Mouse (Mus musculus): ENCODE results near the gene Coq7. TPM values are rescaled to one million over a fixed set of nuclear protein-coding genes. Genes with fewer than 3 reads are reported as not detected.

Coq7 gene
- total and polyA plus RNA-seq, 3 experiments = 59.5 to 66.2 TPM; not detected in 1

- Histone ChIP-seq H3K9ac (ENCODE audit: control insufficient read depth, low read depth, low read length, poor library complexity, severe bottlenecking) (peak overlapping the region; percentile 94), H3K4me1 (ENCODE audit: control insufficient read depth in 1 of 2, insufficient read depth in 2 of 2, low read length in 2 of 2) (peaks cover 0 to 10% of the 10 kb centered on the region in 2 experiments), H3K79me2 (ENCODE audit: control insufficient read depth, insufficient read depth, low read length, poor library complexity) (peaks cover 27% of the 10 kb centered on the region), H3K27ac (ENCODE audit: control insufficient read depth, low read depth, low read length) (peak overlapping the region; percentile 5), H3K27me3 (ENCODE audit: control insufficient read depth in 1 of 2, insufficient read depth in 2 of 2, low read length in 2 of 2) (no peaks in the 10 kb centered on the region), H3K9me3 (replicated peaks; ENCODE audit: insufficient read depth, low read length) (no peaks in the 10 kb centered on the region), H3K36me3 (ENCODE audit: control insufficient read depth in 1 of 2, insufficient read depth in 2 of 2, low read length in 2 of 2) (peaks cover 0 to 13% of the 10 kb centered on the region in 2 experiments; a peak in 1 of 4 replicates), H3K4me3 (ENCODE audit: control insufficient read depth in 1 of 2, insufficient read depth in 1 of 2, low read depth in 2 of 2, low read length in 2 of 2) (peak overlapping the region; percentile 82 to 99)
- no peak for DNase-seq (ENCODE audit: low read depth, low spot score)
- TF ChIP-seq TBP (IDR thresholded peaks at IDR 0.05; ENCODE audit: low read depth, low read length) (0 out of 2 replicates have a peak, but pooled peaks have one; percentile 15), ZKSCAN1 (IDR thresholded peaks at IDR 0.05; ENCODE audit: low read depth, low read length) (no peak)
These were observed 42.3 kb downstream of the Coq7 start for GRCm38 (mm10) chr7:118490666-118491430.

- H3K27me3 ChIP-seq (ENCODE audit: control insufficient read depth in 1 of 2, insufficient read depth in 2 of 2, low read length in 2 of 2) = no peaks in the 10 kb centered on the region
- no peak for TF ChIP-seq UBTF (IDR thresholded peaks at IDR 0.05; ENCODE audit: borderline replicate concordance, insufficient read depth, low read depth, low read length)
- TF ChIP-seq ZMIZ1 (IDR thresholded peaks at IDR 0.05; ENCODE audit: low read depth, low read length) = no peak
- TF ChIP-seq JUND (IDR thresholded peaks at IDR 0.05; ENCODE audit: low read depth, low read length) = no peak
- TF ChIP-seq HCFC1 (IDR thresholded peaks at IDR 0.05; ENCODE audit: low read depth, low read length) = no peak
- TF ChIP-seq USF2 (IDR thresholded peaks at IDR 0.05; ENCODE audit: borderline replicate concordance in 1 of 2, insufficient read depth in 1 of 2, low read depth in 1 of 2, low read length in 2 of 2) = no peak
- TF ChIP-seq MEF2A (IDR thresholded peaks at IDR 0.05; ENCODE audit: extremely low read depth, insufficient replicate concordance, low read depth, low read length, poor library complexity, severe bottlenecking) = no peak
- TF ChIP-seq CHD2 (IDR thresholded peaks at IDR 0.05; ENCODE audit: low read length) = no peak
- TF ChIP-seq CTCF (IDR thresholded peaks at IDR 0.05 in 2 of 3, conservative IDR thresholded peaks at IDR 0.05 in 1 of 3; ENCODE audit: control insufficient read depth in 1 of 3, insufficient read depth in 1 of 3, low read depth in 2 of 3, low read length in 3 of 3, poor library complexity in 1 of 3, severe bottlenecking in 1 of 3) = no peak
- DNase-seq (ENCODE audit: low read depth, low spot score) = no peak
- no peak overlapping the region for H3K9ac ChIP-seq (ENCODE audit: control insufficient read depth, low read depth, low read length, poor library complexity, severe bottlenecking)
- no peak overlapping the region for H3K4me3 ChIP-seq (ENCODE audit: control insufficient read depth in 1 of 2, insufficient read depth in 1 of 2, low read depth in 2 of 2, low read length in 2 of 2)
- H3K4me1 ChIP-seq (ENCODE audit: control insufficient read depth in 1 of 2, insufficient read depth in 2 of 2, low read length in 2 of 2) = peaks cover 0 to 10% of the 10 kb centered on the region in 2 experiments
- no peaks in the 10 kb centered on the region for H3K9me3 ChIP-seq (replicated peaks; ENCODE audit: insufficient read depth, low read length)
- H3K27ac ChIP-seq (ENCODE audit: control insufficient read depth, low read depth, low read length) = no peak overlapping the region
- peaks cover 0 to 13% of the 10 kb centered on the region in 2 experiments; a peak in 1 of 4 replicates for H3K36me3 ChIP-seq (ENCODE audit: control insufficient read depth in 1 of 2, insufficient read depth in 2 of 2, low read length in 2 of 2)
- peaks cover 27% of the 10 kb centered on the region for H3K79me2 ChIP-seq (ENCODE audit: control insufficient read depth, insufficient read depth, low read length, poor library complexity)
These were observed 43.2 kb downstream of the Coq7 start for GRCm38 (mm10) chr7:118489706-118490665.
